Mouse (Mus musculus): ENCODE measurements around the gene Aak1.
A peak's percentile ranks its signal among the peaks of the same experiment; 100 is the strongest.
"Not testable (repeated sequence)": the region's sequence is repeated elsewhere in the genome, so short reads cannot be mapped to it uniquely, and the experiment has no call there.

Aak1 gene

GRCm38 (mm10) chr6:87032401-87032800, 183.1 kb downstream of the Aak1 start:
- DNase-seq = no peak

- no peak for DNase-seq
Measured at GRCm38 (mm10) chr6:87034395-87034794, 185.1 kb downstream of the Aak1 start.

- no peak for DNase-seq
Measured at GRCm38 (mm10) chr6:87037826-87038620, 188.7 kb downstream of the Aak1 start.

GRCm38 (mm10) chr6:87039161-87039560, 189.8 kb downstream of the Aak1 start:
- DNase-seq = no peak

- peak; percentile 24 for DNase-seq
Measured at GRCm38 (mm10) chr6:87040971-87041370, 191.7 kb downstream of the Aak1 start.

GRCm38 (mm10) chr6:87041431-87041830, 192.1 kb downstream of the Aak1 start:
- no peak for DNase-seq

- DNase-seq = no peak
Measured at GRCm38 (mm10) chr6:87042004-87042336, 192.7 kb downstream of the Aak1 start.

- DNase-seq = peak; percentile 96
Measured at GRCm38 (mm10) chr6:87042337-87043130, 193.2 kb downstream of the Aak1 start, which contains the start of gene Gfpt1. Gene Gfpt1 (plus strand): TSS chr6:87042846.

GRCm38 (mm10) chr6:87043131-87043516, 193.8 kb downstream of the Aak1 start:
- DNase-seq = no peak

- DNase-seq = no peak
Measured at GRCm38 (mm10) chr6:87044895-87045294, 195.6 kb downstream of the Aak1 start.

GRCm38 (mm10) chr6:87045507-87045906, 196.2 kb downstream of the Aak1 start:
- DNase-seq = no peak

GRCm38 (mm10) chr6:87048712-87049111, 199.4 kb downstream of the Aak1 start:
- not testable (repeated sequence) for DNase-seq

GRCm38 (mm10) chr6:87051886-87052425, 202.6 kb downstream of the Aak1 start:
- DNase-seq = no peak
